Mouse (Mus musculus): ENCODE measurements around the gene Gm21988. TPM values are rescaled to one million over a fixed set of nuclear protein-coding genes. Genes with fewer than 3 reads are reported as not detected.

Gm21988 gene
- polyA plus RNA-seq, 1 experiment, result 14.8 TPM

DNA sequence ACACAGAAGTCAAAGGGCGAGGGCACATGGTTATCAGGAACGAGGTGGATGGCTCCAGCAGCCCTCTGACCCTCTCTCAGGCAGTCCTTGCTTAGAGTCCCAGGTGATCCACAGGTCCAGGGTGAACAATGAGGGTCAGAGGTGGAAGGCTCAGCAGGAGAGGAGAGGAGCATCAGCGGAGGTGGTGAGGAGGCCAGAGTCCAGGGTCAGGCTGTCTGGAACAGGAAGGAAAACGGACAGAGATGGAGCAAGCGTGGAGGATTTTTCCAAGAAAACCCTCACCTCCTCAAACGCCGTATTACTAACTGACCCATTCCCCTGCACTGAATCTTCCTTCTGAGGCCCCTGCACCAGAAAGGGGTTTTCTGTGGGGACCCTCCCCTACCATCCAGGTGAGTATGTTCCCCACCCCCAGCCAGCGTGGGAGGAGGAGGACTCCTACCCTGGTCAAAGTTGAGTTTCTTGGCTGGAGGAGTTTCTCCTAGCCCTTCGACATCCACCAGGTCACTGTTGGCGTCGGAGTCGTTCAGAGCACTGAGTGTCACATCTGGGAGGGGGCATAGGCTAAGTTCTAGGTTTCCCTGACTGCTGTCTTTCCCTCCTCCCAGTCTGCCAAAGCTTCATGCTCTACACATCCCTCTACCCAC, 4.3 kb downstream of the Gm21988 start:
- TF ChIP-seq POLR2A (IDR thresholded peaks at IDR 0.05; ENCODE audit: borderline replicate concordance, extremely low read depth, insufficient read depth, insufficient read length, poor library complexity, severe bottlenecking) (no peak), CTCF (IDR thresholded peaks at IDR 0.05; ENCODE audit: borderline replicate concordance, extremely low read depth, insufficient read depth, insufficient read length) (no peak)

DNA sequence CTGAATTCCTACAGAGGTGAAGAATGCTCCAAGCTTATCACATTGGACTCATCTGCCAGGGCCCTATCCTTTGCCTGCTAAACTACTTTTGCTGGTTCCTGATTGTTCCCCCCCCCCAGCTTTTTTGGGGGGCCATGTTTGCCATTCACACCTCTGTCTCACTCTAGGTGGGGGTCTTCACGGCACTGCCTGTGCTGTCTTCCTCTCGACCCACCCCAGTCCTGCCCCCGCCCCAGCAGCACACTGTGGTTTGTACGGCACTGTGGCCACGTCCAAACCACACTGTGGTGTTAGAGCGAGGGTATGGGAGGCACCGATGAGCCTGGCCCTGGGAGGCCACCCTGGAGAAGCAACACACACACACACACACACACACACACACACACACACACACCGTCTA, 5.1 kb downstream of the Gm21988 start:
- no peak for DNase-seq (ENCODE audit: low read depth)
- TF ChIP-seq POLR2A (IDR thresholded peaks at IDR 0.05; ENCODE audit: borderline replicate concordance, extremely low read depth, insufficient read depth, insufficient read length, poor library complexity, severe bottlenecking) (no peak), CTCF (IDR thresholded peaks at IDR 0.05; ENCODE audit: borderline replicate concordance, extremely low read depth, insufficient read depth, insufficient read length) (no peak)

More for the DNA sequence above, 4.3 kb downstream of the Gm21988 start:
- DNase-seq (ENCODE audit: low read depth), result no peak

DNA sequence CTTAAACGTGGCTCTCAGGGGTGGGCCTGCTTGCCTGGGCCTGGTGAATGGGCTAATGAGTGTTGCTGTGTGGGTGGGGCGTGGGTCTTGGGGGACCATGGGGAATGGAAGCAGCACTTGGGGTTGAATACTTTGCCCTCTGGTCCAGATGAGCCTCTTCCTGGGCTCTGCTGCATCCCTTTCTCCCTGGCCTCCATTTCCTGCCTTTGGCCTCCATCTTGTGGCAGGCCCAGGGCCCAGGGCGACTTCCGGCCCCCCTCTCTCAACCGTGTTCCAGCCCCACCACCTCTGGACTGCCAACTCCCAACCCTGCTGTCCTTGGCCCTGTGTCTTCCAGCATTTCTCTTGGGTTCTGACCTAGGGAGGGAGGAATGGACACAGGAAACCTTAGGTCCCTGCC, 5.6 kb downstream of the Gm21988 start:
- TF ChIP-seq POLR2A (IDR thresholded peaks at IDR 0.05; ENCODE audit: borderline replicate concordance, extremely low read depth, insufficient read depth, insufficient read length, poor library complexity, severe bottlenecking) (no peak), CTCF (IDR thresholded peaks at IDR 0.05; ENCODE audit: borderline replicate concordance, extremely low read depth, insufficient read depth, insufficient read length) (no peak)
- no peak for DNase-seq (ENCODE audit: low read depth)

- no peak for TF ChIP-seq POLR2A (IDR thresholded peaks at IDR 0.05; ENCODE audit: borderline replicate concordance, extremely low read depth, insufficient read depth, insufficient read length, poor library complexity, severe bottlenecking)
- no peak for TF ChIP-seq CTCF (IDR thresholded peaks at IDR 0.05; ENCODE audit: borderline replicate concordance, extremely low read depth, insufficient read depth, insufficient read length)
These were observed 6.6 kb downstream of the Gm21988 start for GRCm38 (mm10) chr11:70233016-70233415.

GRCm38 (mm10) chr11:70232546-70232945, 7.1 kb downstream of the Gm21988 start:
- peak; percentile 63 for DNase-seq (ENCODE audit: low read depth)

More at GRCm38 (mm10) chr11:70233016-70233415, 6.6 kb downstream of the Gm21988 start:
- DNase-seq (ENCODE audit: low read depth), result no peak

DNA sequence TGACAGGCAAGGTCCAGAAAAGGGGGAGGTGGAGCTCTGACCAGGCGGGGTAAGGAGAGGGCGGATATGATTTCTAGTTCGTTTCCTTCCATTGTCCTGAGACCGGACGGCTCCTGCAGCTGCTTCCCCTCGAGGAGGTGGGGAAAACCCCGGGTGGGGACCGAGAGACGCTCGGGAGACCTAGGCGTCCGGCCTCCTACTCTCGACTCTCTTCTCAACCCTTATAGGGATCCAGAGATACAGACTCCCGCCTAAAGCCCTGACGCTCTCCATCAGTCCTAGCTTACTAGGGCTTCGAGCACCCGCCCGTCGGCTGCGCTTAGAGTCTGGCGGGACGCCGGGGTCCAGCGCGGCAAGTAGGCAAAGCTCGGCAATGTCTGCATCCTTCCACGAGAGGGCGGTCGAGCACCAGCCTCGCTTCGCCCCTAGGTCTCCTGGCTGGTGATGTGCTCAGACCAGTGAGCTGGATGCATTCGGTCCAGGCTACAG, 9.3 kb downstream of the Gm21988 start:
- DNase-seq (ENCODE audit: low read depth), result peak; percentile 84
- TF ChIP-seq CTCF (IDR thresholded peaks at IDR 0.05; ENCODE audit: borderline replicate concordance, extremely low read depth, insufficient read depth, insufficient read length), result peak; percentile 98
- no peak for TF ChIP-seq POLR2A (IDR thresholded peaks at IDR 0.05; ENCODE audit: borderline replicate concordance, extremely low read depth, insufficient read depth, insufficient read length, poor library complexity, severe bottlenecking)

More at GRCm38 (mm10) chr11:70232546-70232945, 7.1 kb downstream of the Gm21988 start:
- TF ChIP-seq POLR2A (IDR thresholded peaks at IDR 0.05; ENCODE audit: borderline replicate concordance, extremely low read depth, insufficient read depth, insufficient read length, poor library complexity, severe bottlenecking), result no peak

DNA sequence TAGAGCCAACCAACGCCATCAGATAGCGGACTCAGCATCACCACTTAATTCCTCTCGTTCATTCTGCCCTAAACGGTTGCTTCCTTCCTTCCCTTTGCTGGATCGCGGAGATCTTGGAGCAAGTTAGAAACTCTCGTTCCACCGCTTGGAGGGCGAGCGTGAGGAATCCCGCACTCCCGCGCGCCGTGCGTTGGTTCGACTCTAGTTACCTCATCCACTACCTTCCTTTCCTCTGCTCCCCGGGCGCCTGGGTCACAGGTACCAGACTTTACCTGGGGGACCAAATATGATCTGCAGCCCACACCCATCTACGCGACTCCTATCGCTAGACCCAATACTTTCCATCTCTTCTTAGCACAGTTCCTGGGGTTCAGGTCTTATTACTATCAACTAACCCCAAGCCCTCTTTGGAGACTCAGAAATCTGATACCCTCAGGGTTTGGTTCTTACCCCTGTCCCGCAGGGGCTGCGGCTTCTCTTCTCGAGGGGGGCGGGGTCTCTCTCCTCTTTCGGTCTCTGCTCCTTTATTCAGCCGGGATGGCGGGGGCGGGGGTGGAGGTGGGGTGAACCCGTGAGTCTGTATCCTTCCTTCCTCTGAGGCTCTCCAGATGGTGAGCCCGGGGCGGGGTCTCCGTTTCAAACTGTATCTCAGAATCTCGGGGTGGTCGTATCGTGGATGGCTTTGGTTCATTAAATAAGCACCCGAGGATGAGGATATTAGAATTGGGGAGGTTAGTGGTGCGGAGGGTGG, 10.2 kb downstream of the Gm21988 start, which contains the start of gene Bcl6b:
TSS of gene Bcl6b (minus strand) at position 539 of the 751 bp plus-strand sequence.
- TF ChIP-seq POLR2A (IDR thresholded peaks at IDR 0.05; ENCODE audit: borderline replicate concordance, extremely low read depth, insufficient read depth, insufficient read length, poor library complexity, severe bottlenecking) (no peak), CTCF (IDR thresholded peaks at IDR 0.05; ENCODE audit: borderline replicate concordance, extremely low read depth, insufficient read depth, insufficient read length) (no peak)
- no peak for DNase-seq (ENCODE audit: low read depth)

DNA sequence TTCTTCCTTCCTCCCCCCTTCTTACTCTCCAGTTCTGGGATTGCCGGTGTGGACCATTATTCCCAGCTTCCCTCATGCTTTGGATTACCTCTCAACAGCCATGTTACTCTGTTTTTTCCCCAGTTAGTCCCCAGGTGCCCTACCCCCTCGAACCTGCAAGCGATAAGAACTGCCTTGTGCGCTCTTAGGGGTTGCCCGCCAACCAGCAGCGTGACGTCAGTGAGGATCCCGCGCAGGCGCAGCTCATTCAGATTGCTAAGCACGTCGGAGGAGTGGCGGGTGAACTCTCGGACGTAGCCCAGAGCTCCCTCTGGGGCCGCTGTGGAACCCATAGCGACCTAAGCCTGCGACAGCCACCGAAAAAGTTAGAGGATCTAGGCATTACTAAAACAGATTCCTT, 10.8 kb downstream of the Gm21988 start:
- DNase-seq (ENCODE audit: low read depth), result peak; percentile 91
- TF ChIP-seq POLR2A (IDR thresholded peaks at IDR 0.05; ENCODE audit: borderline replicate concordance, extremely low read depth, insufficient read depth, insufficient read length, poor library complexity, severe bottlenecking), result no peak
- TF ChIP-seq CTCF (IDR thresholded peaks at IDR 0.05; ENCODE audit: borderline replicate concordance, extremely low read depth, insufficient read depth, insufficient read length), result no peak

DNA sequence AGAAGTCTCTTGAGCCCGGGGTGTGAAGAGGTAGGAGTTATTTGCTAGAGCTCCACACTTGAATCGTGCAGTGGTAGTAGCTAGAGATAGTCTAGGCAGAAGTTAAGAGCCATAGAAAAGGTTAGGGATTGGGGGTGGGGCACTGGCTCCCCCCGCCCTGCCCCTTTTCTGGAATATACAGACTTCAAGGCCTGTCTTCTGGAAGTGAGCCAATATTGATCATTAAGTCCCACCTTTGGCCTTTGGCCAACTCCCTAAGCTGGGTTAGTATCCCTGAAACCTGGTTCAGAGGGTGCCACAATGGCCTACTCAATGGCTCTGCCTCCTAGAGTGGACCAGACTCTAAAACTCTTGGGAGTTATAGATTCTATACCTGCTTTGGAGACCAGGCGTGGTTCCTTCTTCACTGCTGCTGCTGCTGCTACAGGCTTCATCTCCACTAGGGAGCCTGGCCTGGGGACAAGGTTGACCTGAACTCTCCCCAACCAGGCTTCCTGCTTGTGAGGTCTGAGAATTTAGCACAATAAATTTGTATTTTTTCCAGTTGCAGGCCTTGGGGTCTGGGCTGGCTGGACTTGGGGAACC, 11.9 kb downstream of the Gm21988 start:
- TF ChIP-seq POLR2A (IDR thresholded peaks at IDR 0.05; ENCODE audit: borderline replicate concordance, extremely low read depth, insufficient read depth, insufficient read length, poor library complexity, severe bottlenecking), result no peak
- no peak for TF ChIP-seq CTCF (IDR thresholded peaks at IDR 0.05; ENCODE audit: borderline replicate concordance, extremely low read depth, insufficient read depth, insufficient read length)
- DNase-seq (ENCODE audit: low read depth), result no peak

DNA sequence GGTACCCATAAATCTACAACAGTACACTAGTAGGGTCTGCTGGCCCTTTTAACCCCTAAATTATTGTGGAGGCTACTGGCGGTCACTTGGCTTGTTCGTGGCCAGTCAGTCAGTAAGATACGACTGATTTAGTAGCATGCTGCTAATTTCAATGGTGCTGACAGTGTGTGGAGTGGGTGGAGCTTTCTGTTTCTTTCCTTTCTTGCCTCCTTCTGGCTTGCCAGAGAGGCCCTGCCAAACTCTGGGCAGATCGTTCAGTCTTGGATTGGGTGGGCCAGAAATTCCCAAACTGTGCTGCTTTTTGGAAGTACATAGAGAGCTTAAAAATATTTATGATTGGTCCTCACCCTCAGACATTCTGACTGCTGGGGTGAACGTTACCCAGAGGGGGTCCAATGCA, 12.5 kb downstream of the Gm21988 start:
- peak; percentile 63 for DNase-seq (ENCODE audit: low read depth)
- TF ChIP-seq POLR2A (IDR thresholded peaks at IDR 0.05; ENCODE audit: borderline replicate concordance, extremely low read depth, insufficient read depth, insufficient read length, poor library complexity, severe bottlenecking) (no peak), CTCF (IDR thresholded peaks at IDR 0.05; ENCODE audit: borderline replicate concordance, extremely low read depth, insufficient read depth, insufficient read length) (no peak)

DNA sequence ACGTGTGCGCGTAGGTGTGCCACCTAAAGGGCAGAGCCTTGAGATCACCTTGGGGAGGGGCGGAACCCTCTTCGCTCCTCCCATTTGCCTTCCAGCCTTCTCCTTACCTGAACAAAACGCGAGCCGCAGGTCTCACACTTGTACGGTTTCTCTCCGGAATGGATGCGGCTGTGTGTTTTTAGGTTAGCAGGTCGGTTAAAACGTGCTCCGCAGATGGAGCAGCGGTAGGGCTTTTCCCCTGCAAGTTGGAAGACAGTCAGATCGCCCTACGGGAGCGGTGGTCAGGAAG, 13.1 kb downstream of the Gm21988 start:
- DNase-seq (ENCODE audit: low read depth), result no peak
- TF ChIP-seq POLR2A (IDR thresholded peaks at IDR 0.05; ENCODE audit: borderline replicate concordance, extremely low read depth, insufficient read depth, insufficient read length, poor library complexity, severe bottlenecking) (no peak), CTCF (IDR thresholded peaks at IDR 0.05; ENCODE audit: borderline replicate concordance, extremely low read depth, insufficient read depth, insufficient read length) (no peak)
